Mouse (Mus musculus): ENCODE results near the gene Olfr718-ps1. TPM values are rescaled to one million over a fixed set of nuclear protein-coding genes. Genes with fewer than 3 reads are reported as not detected.
"Not testable (repeated sequence)": the region's sequence is repeated elsewhere in the genome, so short reads cannot be mapped to it uniquely, and the experiment has no call there.

Olfr718-ps1 gene
- polyA plus RNA-seq (2015; fragmentation: Nextera tagmentation; extraction: Ambion mirVana): not detected in 2 replicates

GRCm38 (mm10) chr5:143147481-143147880 is at the start of gene Olfr718-ps1:
Gene Olfr718-ps1 (minus strand): TSS chr5:143147581.
- DNase-seq (no peak), ATAC-seq (ENCODE audit: low read depth) (no peak)
- H3K4me3 ChIP-seq (replicated peaks): no peak within 1 kb of the TSS
- no peaks in the 10 kb centered on the region for H3K4me1 ChIP-seq (replicated peaks)
- peaks cover 11% of the 10 kb centered on the region; the same call in 1 of the 2 replicates for H3K9me3 ChIP-seq (replicated peaks)
- no peak within 1 kb of the TSS for H3K9ac ChIP-seq
- 47% methylated on average over 3 of the region's 3 CpGs for WGBS (ENCODE audit: insufficient replicate concordance)
- H3K27ac ChIP-seq: no peak within 1 kb of the TSS
- H3K36me3 ChIP-seq: no peaks in the 10 kb centered on the region
- H3K4me2 ChIP-seq: no peak within 1 kb of the TSS
- peaks cover 11% of the 10 kb centered on the region; the same call in 1 of the 2 replicates for H3K27me3 ChIP-seq

- Histone ChIP-seq H3K27ac (no peak overlapping the region), H3K36me3 (no peaks in the 10 kb centered on the region), H3K27me3 (0 out of 2 replicates have a peak, but pooled peaks cover 2% of the 10 kb centered on the region), H3K4me1 (replicated peaks) (no peaks in the 10 kb centered on the region), H3K9ac (no peak overlapping the region), H3K9me3 (replicated peaks) (no peaks in the 10 kb centered on the region), H3K4me2 (no peak overlapping the region), H3K4me3 (replicated peaks) (no peak overlapping the region)
- DNase-seq (no peak), ATAC-seq (ENCODE audit: low read depth) (no peak)
- WGBS (ENCODE audit: insufficient replicate concordance): 58% methylated on average over 4 of the region's 4 CpGs
Observed at GRCm38 (mm10) chr5:143196506-143196905, 49.1 kb upstream of the Olfr718-ps1 start.

- DNase-seq (no peak), ATAC-seq (ENCODE audit: low read depth) (no peak)
- Histone ChIP-seq H3K4me1 (replicated peaks) (no peaks in the 10 kb centered on the region), H3K27me3 (0 out of 2 replicates have a peak, but pooled peaks cover 2% of the 10 kb centered on the region), H3K4me3 (replicated peaks) (no peak overlapping the region), H3K4me2 (no peak overlapping the region), H3K36me3 (no peaks in the 10 kb centered on the region), H3K9ac (no peak overlapping the region), H3K27ac (no peak overlapping the region), H3K9me3 (replicated peaks) (no peaks in the 10 kb centered on the region)
- WGBS (ENCODE audit: insufficient replicate concordance): 50% methylated on average over 2 of the region's 2 CpGs
Observed at GRCm38 (mm10) chr5:143195166-143195565, 47.8 kb upstream of the Olfr718-ps1 start.

GRCm38 (mm10) chr5:143194747-143195146 is 47.4 kb upstream of the Olfr718-ps1 start:
- not testable (repeated sequence) for H3K4me1 ChIP-seq (replicated peaks)

GRCm38 (mm10) chr5:143192806-143193205 is 45.4 kb upstream of the Olfr718-ps1 start:
- 0 out of 2 replicates have a peak, but pooled peaks cover 2% of the 10 kb centered on the region for H3K27me3 ChIP-seq
- no peak overlapping the region for H3K9ac ChIP-seq
- DNase-seq (no peak), ATAC-seq (ENCODE audit: low read depth) (no peak)
- 78% methylated on average over 8 of the region's 8 CpGs for WGBS (ENCODE audit: insufficient replicate concordance)
- no peak overlapping the region for H3K27ac ChIP-seq
- no peaks in the 10 kb centered on the region for H3K4me1 ChIP-seq (replicated peaks)
- no peaks in the 10 kb centered on the region for H3K9me3 ChIP-seq (replicated peaks)
- no peak overlapping the region for H3K4me3 ChIP-seq (replicated peaks)
- no peak overlapping the region for H3K4me2 ChIP-seq
- H3K36me3 ChIP-seq: no peaks in the 10 kb centered on the region

More at GRCm38 (mm10) chr5:143194747-143195146, 47.4 kb upstream of the Olfr718-ps1 start:
- not testable (repeated sequence) for DNase-seq; H3K27me3 ChIP-seq; H3K36me3 ChIP-seq; H3K4me2 ChIP-seq; H3K9ac ChIP-seq; H3K27ac ChIP-seq; H3K4me3 ChIP-seq (replicated peaks); ATAC-seq (ENCODE audit: low read depth); H3K9me3 ChIP-seq (replicated peaks)
- WGBS (ENCODE audit: insufficient replicate concordance): 39% methylated on average over 8 of the region's 8 CpGs

GRCm38 (mm10) chr5:143188014-143188413 is 40.6 kb upstream of the Olfr718-ps1 start:
- WGBS (ENCODE audit: insufficient replicate concordance): 59% methylated on average over 1 of the region's 1 CpGs
- H3K27ac ChIP-seq; H3K4me3 ChIP-seq (replicated peaks); H3K4me2 ChIP-seq; H3K36me3 ChIP-seq; DNase-seq; H3K27me3 ChIP-seq; H3K9ac ChIP-seq; H3K4me1 ChIP-seq (replicated peaks); H3K9me3 ChIP-seq (replicated peaks); ATAC-seq (ENCODE audit: low read depth): not testable (repeated sequence)

- H3K27ac ChIP-seq: peak within 1 kb of the TSS; percentile 47; the same call in 1 of the 2 replicates
- ATAC-seq (ENCODE audit: low read depth): peak; percentile 90
- WGBS (ENCODE audit: insufficient replicate concordance): 1% methylated on average over 58 of the region's 58 CpGs
Observed at GRCm38 (mm10) chr5:143180255-143181076, 33.1 kb upstream of the Olfr718-ps1 start, which contains the start of the genes Rbak and Spdye4b. Gene Rbak (minus strand): TSS chr5:143180775. Gene Spdye4b (plus strand): TSS chr5:143181017.

GRCm38 (mm10) chr5:143179179-143179578 is 31.8 kb upstream of the Olfr718-ps1 start:
- Histone ChIP-seq H3K4me1 (replicated peaks) (peaks cover 17% of the 10 kb centered on the region), H3K4me2 (peak overlapping the region; percentile 90), H3K27ac (no peak overlapping the region), H3K27me3 (no peaks in the 10 kb centered on the region; the same call in 1 of the 2 replicates), H3K36me3 (peaks cover 43% of the 10 kb centered on the region), H3K9me3 (replicated peaks) (peaks cover 10% of the 10 kb centered on the region), H3K4me3 (replicated peaks) (peak overlapping the region; percentile 71; the same call in 1 of the 2 replicates), H3K9ac (no peak overlapping the region)
- DNase-seq (no peak), ATAC-seq (ENCODE audit: low read depth) (no peak)
- 33% methylated on average over 6 of the region's 6 CpGs for WGBS (ENCODE audit: insufficient replicate concordance)

More at GRCm38 (mm10) chr5:143180255-143181076, 33.1 kb upstream of the Olfr718-ps1 start, which contains the start of the genes Rbak and Spdye4b:
- peaks cover 17% of the 10 kb centered on the region for H3K4me1 ChIP-seq (replicated peaks)
- H3K27me3 ChIP-seq: no peaks in the 10 kb centered on the region; the same call in 1 of the 2 replicates
- peaks cover 6% of the 10 kb centered on the region for H3K9me3 ChIP-seq (replicated peaks)
- peak within 1 kb of the TSS; percentile 71 for H3K4me3 ChIP-seq (replicated peaks)
- peak; percentile 76 for DNase-seq
- peaks cover 30% of the 10 kb centered on the region for H3K36me3 ChIP-seq
- peak within 1 kb of the TSS; percentile 78 for H3K9ac ChIP-seq
- peak within 1 kb of the TSS; percentile 90 for H3K4me2 ChIP-seq

GRCm38 (mm10) chr5:143177541-143178200 is 30.3 kb upstream of the Olfr718-ps1 start:
- H3K9me3 ChIP-seq (replicated peaks): peaks cover 21% of the 10 kb centered on the region
- no peak overlapping the region for H3K4me3 ChIP-seq (replicated peaks)
- ATAC-seq (ENCODE audit: low read depth): no peak
- H3K27ac ChIP-seq: no peak overlapping the region
- no peak overlapping the region for H3K9ac ChIP-seq
- H3K4me1 ChIP-seq (replicated peaks): peaks cover 17% of the 10 kb centered on the region
- DNase-seq: no peak
- no peak overlapping the region for H3K4me2 ChIP-seq
- no peaks in the 10 kb centered on the region for H3K27me3 ChIP-seq
- peaks cover 58% of the 10 kb centered on the region for H3K36me3 ChIP-seq
- WGBS (ENCODE audit: insufficient replicate concordance): 64% methylated on average over 3 of the region's 3 CpGs

- Histone ChIP-seq H3K4me1 (replicated peaks) (peaks cover 17% of the 10 kb centered on the region), H3K4me2 (no peak overlapping the region), H3K4me3 (replicated peaks) (no peak overlapping the region), H3K27ac (no peak overlapping the region), H3K9ac (no peak overlapping the region), H3K36me3 (peaks cover 68% of the 10 kb centered on the region), H3K27me3 (no peaks in the 10 kb centered on the region), H3K9me3 (replicated peaks) (peaks cover 21% of the 10 kb centered on the region)
- 63% methylated on average over 4 of the region's 4 CpGs for WGBS (ENCODE audit: insufficient replicate concordance)
- DNase-seq (no peak), ATAC-seq (ENCODE audit: low read depth) (no peak)
Observed at GRCm38 (mm10) chr5:143175970-143176369, 28.6 kb upstream of the Olfr718-ps1 start.

GRCm38 (mm10) chr5:143165508-143166070 is 18.2 kb upstream of the Olfr718-ps1 start:
- peaks cover 5% of the 10 kb centered on the region; the same call in 1 of the 2 replicates for H3K27me3 ChIP-seq
- H3K27ac ChIP-seq: no peak overlapping the region
- no peaks in the 10 kb centered on the region for H3K9me3 ChIP-seq (replicated peaks)
- H3K9ac ChIP-seq: no peak overlapping the region
- no peak overlapping the region for H3K4me3 ChIP-seq (replicated peaks)
- peak overlapping the region; percentile 18 for H3K4me2 ChIP-seq
- no peaks in the 10 kb centered on the region for H3K36me3 ChIP-seq
- ATAC-seq (ENCODE audit: low read depth) (peak; percentile 65), DNase-seq (peak; percentile 67)
- peaks cover 9% of the 10 kb centered on the region for H3K4me1 ChIP-seq (replicated peaks)
- WGBS (ENCODE audit: insufficient replicate concordance): 11% methylated on average over 18 of the region's 18 CpGs

Measured in liver, embryonic 13.5 days (tissue).